Mouse (Mus musculus): Measurements from ENCODE around the gene St6gal1. TPM values are rescaled to one million over a fixed set of nuclear protein-coding genes. Genes with fewer than 3 reads are reported as not detected.

Gene St6gal1
- total and polyA plus RNA-seq, 2 experiments from 2014 or later = 16.4 to 21.8 TPM

DNA sequence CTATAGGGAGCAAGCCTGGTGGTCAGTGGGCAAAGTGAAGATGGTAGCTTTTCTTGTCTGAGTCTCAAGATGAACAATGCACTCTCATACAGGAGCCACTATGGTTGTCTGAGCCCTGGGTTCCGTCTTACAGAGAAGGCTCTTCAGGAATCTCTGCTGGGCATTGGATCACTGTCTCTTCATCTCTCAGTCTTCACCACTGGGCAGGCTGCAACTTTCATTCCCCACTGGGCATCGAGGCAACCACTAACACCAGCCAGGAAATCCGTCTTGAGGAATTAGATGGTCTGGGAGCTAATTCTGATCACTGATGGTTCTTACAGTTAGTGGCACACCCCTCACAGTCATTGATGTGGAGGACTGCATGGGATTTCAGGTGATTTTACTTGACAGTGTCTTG, 73.9 kb downstream of the St6gal1 start:
- no peaks in the 10 kb centered on the region for H3K36me3 ChIP-seq (ENCODE audit: insufficient read depth)
- 90% methylated on average over 3 of the region's 3 CpGs for WGBS
- no peak for ATAC-seq
- no peaks in the 10 kb centered on the region for H3K4me1 ChIP-seq (ENCODE audit: insufficient read depth)
- no peak overlapping the region for H3K4me3 ChIP-seq (ENCODE audit: low read depth, low read length)
- no peaks in the 10 kb centered on the region for H3K9me3 ChIP-seq (ENCODE audit: low read length)
- no peak overlapping the region for H3K9ac ChIP-seq
- TF ChIP-seq CTCF (IDR thresholded peaks at IDR 0.05; ENCODE audit: low read depth) = no peak
- no peak overlapping the region for H3K4me2 ChIP-seq (ENCODE audit: low read depth)
- H3K27ac ChIP-seq (ENCODE audit: low read depth, low read length) = no peak overlapping the region
- H3K27me3 ChIP-seq (ENCODE audit: insufficient read depth, low read length) = no peaks in the 10 kb centered on the region
- DNase-seq = no peak

- no peaks in the 10 kb centered on the region for H3K27me3 ChIP-seq (ENCODE audit: insufficient read depth, low read length)
- no peak for ATAC-seq
- no peaks in the 10 kb centered on the region for H3K4me1 ChIP-seq (ENCODE audit: insufficient read depth)
- H3K9ac ChIP-seq = no peak overlapping the region
- no peaks in the 10 kb centered on the region for H3K9me3 ChIP-seq (ENCODE audit: low read length)
- no peak overlapping the region for H3K4me2 ChIP-seq (ENCODE audit: low read depth)
- DNase-seq = no peak
- H3K36me3 ChIP-seq (ENCODE audit: insufficient read depth) = no peaks in the 10 kb centered on the region
- WGBS = 95% methylated on average over 3 of the region's 3 CpGs
- TF ChIP-seq CTCF (IDR thresholded peaks at IDR 0.05; ENCODE audit: low read depth) = no peak
- H3K4me3 ChIP-seq (ENCODE audit: low read depth, low read length) = no peak overlapping the region
- H3K27ac ChIP-seq (ENCODE audit: low read depth, low read length) = no peak overlapping the region
These were observed 74.4 kb downstream of the St6gal1 start for GRCm38 (mm10) chr16:23298911-23299310.

- H3K36me3 ChIP-seq (ENCODE audit: insufficient read depth) = no peaks in the 10 kb centered on the region
- no peak overlapping the region for H3K9ac ChIP-seq
- H3K9me3 ChIP-seq (ENCODE audit: low read length) = no peaks in the 10 kb centered on the region
- H3K27me3 ChIP-seq (ENCODE audit: insufficient read depth, low read length) = no peaks in the 10 kb centered on the region
- WGBS = 91% methylated on average over 7 of the region's 7 CpGs
- no peak overlapping the region for H3K27ac ChIP-seq (ENCODE audit: low read depth, low read length)
- H3K4me3 ChIP-seq (ENCODE audit: low read depth, low read length) = no peak overlapping the region
- no peak for ATAC-seq
- DNase-seq = no peak
- H3K4me1 ChIP-seq (ENCODE audit: insufficient read depth) = no peaks in the 10 kb centered on the region
- no peak overlapping the region for H3K4me2 ChIP-seq (ENCODE audit: low read depth)
- no peak for TF ChIP-seq CTCF (IDR thresholded peaks at IDR 0.05; ENCODE audit: low read depth)
These were observed 75.6 kb downstream of the St6gal1 start for GRCm38 (mm10) chr16:23299904-23300740.

DNA sequence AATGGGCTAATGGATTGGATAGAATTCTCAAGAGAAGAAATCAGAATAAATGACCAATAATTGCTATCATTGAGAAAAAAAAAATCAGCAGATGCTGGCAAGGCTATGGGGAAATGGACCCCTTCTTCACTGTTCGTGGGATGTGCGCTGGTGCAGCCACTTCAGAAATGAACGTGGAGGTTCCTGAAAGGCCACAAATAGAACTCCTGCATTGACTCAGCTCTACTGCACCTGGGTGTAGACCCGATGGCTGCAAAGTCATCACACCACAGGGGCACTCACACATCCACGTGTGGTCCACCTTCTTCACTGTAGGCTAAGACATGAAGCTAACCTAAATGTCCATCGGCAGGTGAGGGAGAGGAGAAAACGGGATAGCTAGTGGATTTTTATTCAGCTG, 77.2 kb downstream of the St6gal1 start:
- ATAC-seq (no peak), DNase-seq (no peak)
- no peaks in the 10 kb centered on the region for H3K9me3 ChIP-seq (ENCODE audit: low read length)
- no peak for TF ChIP-seq CTCF (IDR thresholded peaks at IDR 0.05; ENCODE audit: low read depth)
- no peak overlapping the region for H3K4me3 ChIP-seq (ENCODE audit: low read depth, low read length)
- H3K27me3 ChIP-seq (ENCODE audit: insufficient read depth, low read length) = no peaks in the 10 kb centered on the region
- no peaks in the 10 kb centered on the region for H3K36me3 ChIP-seq (ENCODE audit: insufficient read depth)
- H3K4me1 ChIP-seq (ENCODE audit: insufficient read depth) = no peaks in the 10 kb centered on the region
- no peak overlapping the region for H3K9ac ChIP-seq
- WGBS = 89% methylated on average over 7 of the region's 7 CpGs
- H3K4me2 ChIP-seq (ENCODE audit: low read depth) = no peak overlapping the region
- no peak overlapping the region for H3K27ac ChIP-seq (ENCODE audit: low read depth, low read length)

DNA sequence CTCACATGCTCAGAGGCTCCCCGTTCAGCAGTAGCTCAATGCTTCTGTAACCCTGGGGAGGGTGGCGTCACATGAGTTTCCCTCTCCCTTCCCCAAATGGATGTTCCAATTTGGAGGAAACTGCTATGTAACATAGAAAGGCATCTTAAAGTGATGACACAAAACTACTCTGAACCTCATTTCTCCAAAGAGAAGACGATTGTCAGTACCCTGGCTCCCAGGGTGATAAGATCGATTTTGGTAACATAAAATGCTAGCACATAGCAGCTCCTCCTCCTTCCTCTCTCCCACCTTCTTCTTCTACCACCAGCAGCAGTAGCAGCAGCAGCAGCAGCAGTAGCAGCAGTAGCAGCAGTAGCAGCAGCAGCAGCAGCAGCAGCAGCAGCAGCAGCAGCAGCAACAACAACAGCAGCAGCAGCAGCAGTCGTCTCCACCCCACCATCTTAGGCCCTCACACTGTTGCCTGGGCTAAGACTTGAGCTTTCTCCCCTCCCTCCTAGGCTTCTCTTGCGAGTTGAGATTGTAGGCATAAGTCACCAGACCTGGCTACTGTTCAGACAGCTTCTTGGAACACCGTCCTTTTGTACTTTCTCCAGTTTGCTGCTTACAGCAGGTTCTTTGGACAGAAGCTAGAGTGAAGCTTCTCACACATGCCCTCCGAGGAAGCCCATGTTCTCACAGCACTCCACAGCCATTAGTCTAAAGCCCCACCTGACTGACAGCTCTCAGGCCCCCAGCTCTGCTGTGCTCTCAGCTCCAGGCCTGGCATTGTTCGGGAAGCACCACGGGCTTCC, 81.5 kb downstream of the St6gal1 start:
- Histone ChIP-seq H3K27ac (ENCODE audit: low read depth, low read length) (no peak overlapping the region; the same call in 1 of the 2 replicates), H3K9me3 (ENCODE audit: low read length) (no peaks in the 10 kb centered on the region), H3K36me3 (ENCODE audit: insufficient read depth) (no peaks in the 10 kb centered on the region), H3K27me3 (ENCODE audit: insufficient read depth, low read length) (no peaks in the 10 kb centered on the region), H3K4me3 (ENCODE audit: low read depth, low read length) (no peak overlapping the region), H3K4me2 (ENCODE audit: low read depth) (no peak overlapping the region), H3K9ac (no peak overlapping the region), H3K4me1 (ENCODE audit: insufficient read depth) (no peaks in the 10 kb centered on the region)
- 52% methylated on average over 10 of the region's 10 CpGs for WGBS
- peak; percentile 28 for DNase-seq
- no peak for TF ChIP-seq CTCF (IDR thresholded peaks at IDR 0.05; ENCODE audit: low read depth)
- ATAC-seq = peak; percentile 79

DNA sequence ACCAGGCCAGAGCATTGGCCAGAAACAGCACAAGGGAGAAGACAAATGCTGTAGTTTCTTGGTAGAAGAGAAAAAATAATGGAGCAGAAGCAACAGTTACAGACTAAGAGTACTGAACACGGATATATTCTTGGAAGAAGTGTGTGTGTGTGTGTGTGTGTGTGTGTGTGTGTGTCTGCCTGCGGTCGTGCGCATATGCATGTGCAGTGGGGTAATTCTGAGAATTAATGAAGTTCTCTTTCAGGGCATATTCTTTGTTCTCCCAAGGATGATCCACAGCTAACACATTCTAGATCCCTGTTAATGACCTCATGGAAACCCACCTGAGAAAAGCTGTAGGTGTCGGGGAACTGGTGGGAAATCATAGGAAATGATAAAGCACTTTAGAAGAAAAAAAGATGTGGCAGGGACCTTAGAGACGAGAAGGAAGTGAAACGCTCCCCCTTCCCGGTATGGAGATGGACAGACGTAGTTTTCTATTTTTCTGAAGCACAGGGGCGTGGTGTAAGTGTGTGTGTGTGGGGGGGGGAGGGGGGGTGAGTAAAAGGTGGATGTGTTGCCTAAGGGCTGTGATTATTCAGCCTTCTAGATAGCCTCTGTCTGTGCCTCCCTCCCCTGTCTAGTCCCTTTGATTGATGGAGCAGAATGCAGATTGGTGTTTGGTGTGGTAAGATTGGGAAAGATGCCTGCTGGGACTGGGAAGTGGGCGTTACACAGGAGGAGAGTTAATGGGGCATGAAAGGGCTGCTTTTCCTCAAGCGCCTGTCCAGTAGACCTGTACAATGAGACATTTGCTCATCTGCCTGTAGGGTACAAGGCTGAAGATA, 82.8 kb downstream of the St6gal1 start:
- no peak overlapping the region for H3K4me3 ChIP-seq (ENCODE audit: low read depth, low read length)
- no peak overlapping the region for H3K4me2 ChIP-seq (ENCODE audit: low read depth)
- no peaks in the 10 kb centered on the region for H3K4me1 ChIP-seq (ENCODE audit: insufficient read depth)
- DNase-seq (no peak), ATAC-seq (no peak)
- TF ChIP-seq CTCF (IDR thresholded peaks at IDR 0.05; ENCODE audit: low read depth) = no peak
- H3K27me3 ChIP-seq (ENCODE audit: insufficient read depth, low read length) = no peaks in the 10 kb centered on the region
- no peak overlapping the region for H3K9ac ChIP-seq
- no peaks in the 10 kb centered on the region for H3K9me3 ChIP-seq (ENCODE audit: low read length)
- WGBS = 61% methylated on average over 12 of the region's 12 CpGs
- no peak overlapping the region for H3K27ac ChIP-seq (ENCODE audit: low read depth, low read length)
- no peaks in the 10 kb centered on the region for H3K36me3 ChIP-seq (ENCODE audit: insufficient read depth)

Measured in forebrain, postnatal 0 days (tissue).